Mouse (Mus musculus) right cerebral cortex, adult 2 months (tissue): ENCODE measurements around the gene Scarb2.
A peak's percentile ranks its signal among the peaks of the same experiment; 100 is the strongest.

ENCODE experiments used
- DNase-seq, 2 experiments: peaks; one replicate each; pipeline ENCODE4 v3.0.0; 2021 to 2022; ENCODE audit warnings: low spot score in 2 of 2

Scarb2 gene

GRCm38 (mm10) chr5:92435025-92435584, 71.5 kb downstream of the Scarb2 start, which contains the start of gene Nup54:
TSS of gene Nup54 (minus strand) at chr5:92435219.
- DNase-seq = peak; percentile 96 to 97

GRCm38 (mm10) chr5:92434571-92434985, 72.1 kb downstream of the Scarb2 start:
- DNase-seq = peak in 1 of 2 experiments; percentile 10

GRCm38 (mm10) chr5:92434070-92434469, 72.6 kb downstream of the Scarb2 start:
- no peak for DNase-seq

GRCm38 (mm10) chr5:92431611-92432010, 75.0 kb downstream of the Scarb2 start:
- no peak for DNase-seq

- peak in 1 of 2 experiments; percentile 12 for DNase-seq
Observed at GRCm38 (mm10) chr5:92430723-92431122, 75.9 kb downstream of the Scarb2 start.

GRCm38 (mm10) chr5:92424126-92424525, 82.5 kb downstream of the Scarb2 start:
- DNase-seq = no peak

- no peak for DNase-seq
Observed at GRCm38 (mm10) chr5:92413982-92414375, 92.7 kb downstream of the Scarb2 start.

- no peak for DNase-seq
Observed at GRCm38 (mm10) chr5:92413271-92413981, 93.2 kb downstream of the Scarb2 start.

GRCm38 (mm10) chr5:92411461-92412140, 95.0 kb downstream of the Scarb2 start:
- no peak for DNase-seq

GRCm38 (mm10) chr5:92410486-92410885, 96.1 kb downstream of the Scarb2 start:
- DNase-seq = no peak

GRCm38 (mm10) chr5:92409361-92410155, 97.1 kb downstream of the Scarb2 start:
- DNase-seq = no peak

- no peak for DNase-seq
Observed at GRCm38 (mm10) chr5:92404400-92404678, 102.3 kb downstream of the Scarb2 start.

GRCm38 (mm10) chr5:92403562-92404399, 102.9 kb downstream of the Scarb2 start:
- no peak for DNase-seq

- no peak for DNase-seq
Observed at GRCm38 (mm10) chr5:92402816-92403215, 103.8 kb downstream of the Scarb2 start.

- DNase-seq = peak; percentile 79 to 81
Observed at GRCm38 (mm10) chr5:92398153-92398552, 108.5 kb downstream of the Scarb2 start.

GRCm38 (mm10) chr5:92396476-92396875, 110.2 kb downstream of the Scarb2 start:
- DNase-seq = no peak

GRCm38 (mm10) chr5:92395764-92396163, 110.9 kb downstream of the Scarb2 start:
- no peak for DNase-seq

GRCm38 (mm10) chr5:92393863-92394262, 112.8 kb downstream of the Scarb2 start:
- DNase-seq = no peak

GRCm38 (mm10) chr5:92392542-92392941, 114.1 kb downstream of the Scarb2 start:
- no peak for DNase-seq
